Mouse (Mus musculus) kidney, adult 2 months (tissue): ENCODE results near the gene Kcnk7.

ENCODE experiments used
- CTCF ChIP-seq: fragments of 200-500 bp; conservative IDR thresholded peaks from 2 replicates; pipeline ENCODE4 v1.5.1; 2011; ENCODE audit warnings: low read depth, mild to moderate bottlenecking, control low read depth, low read length, moderate library complexity, mixed read lengths; ENCODE audit not compliant: insufficient read depth, insufficient read length
- POLR2A ChIP-seq: fragments of 200-500 bp; IDR thresholded peaks from one replicate; pipeline ENCODE4 v1.6.1; 2011; ENCODE audit warnings: low read depth, low read length, control low read depth

DNA sequence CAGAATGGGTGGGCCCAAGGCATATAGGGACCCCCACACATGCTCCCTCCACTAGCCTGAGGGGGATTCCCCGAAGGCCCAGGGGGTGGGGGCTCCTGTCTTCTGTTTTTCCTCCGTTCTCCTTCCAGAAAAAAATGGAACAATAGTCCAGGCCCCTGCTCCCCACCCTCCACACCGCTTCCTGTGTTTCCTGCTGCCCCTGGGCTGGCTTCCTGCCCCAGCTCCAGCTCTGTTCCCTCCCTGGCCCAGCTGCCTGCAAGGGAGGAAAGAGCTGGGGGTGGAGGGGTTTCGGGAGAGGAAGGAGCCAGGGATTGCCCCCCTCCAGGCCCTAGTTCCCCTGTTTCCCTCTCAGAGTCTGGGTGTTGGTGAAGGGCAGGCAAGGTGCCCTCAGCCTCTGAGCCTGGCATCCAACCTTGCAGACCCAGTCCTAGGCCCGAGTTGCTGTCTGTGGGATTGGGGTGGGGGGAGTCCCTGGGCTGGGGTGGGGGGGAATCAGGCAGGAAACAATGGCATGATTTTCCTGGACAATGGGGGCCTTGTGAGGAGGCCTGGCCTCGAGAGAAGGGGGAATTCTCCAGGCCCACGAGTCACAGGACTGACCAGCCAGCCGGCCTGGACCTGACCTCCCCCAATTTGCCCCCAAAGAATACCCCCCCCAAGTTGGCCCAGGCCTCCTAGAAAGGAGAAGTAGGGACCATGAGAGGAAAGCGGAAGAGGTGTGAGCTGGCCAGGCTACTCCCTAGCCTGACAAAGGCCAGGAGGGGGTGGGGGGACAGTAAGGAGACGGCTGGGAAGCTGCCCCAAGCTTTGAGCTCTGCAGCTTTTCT lies 11.9 kb upstream of the Kcnk7 start:
- no peak for TF ChIP-seq CTCF
- TF ChIP-seq POLR2A: no peak
